Mouse (Mus musculus) small intestine, adult 2 months (tissue): Measurements from ENCODE around the gene Rsph3b.
"Not testable (repeated sequence)": the region's sequence is repeated elsewhere in the genome, so short reads cannot be mapped to it uniquely, and the experiment has no call there.

Experiments
- CTCF ChIP-seq: fragments of 200-500 bp; IDR thresholded peaks from 2 replicates; pipeline ENCODE4 v1.5.1; 2012; ENCODE audit warnings: low read depth, mild to moderate bottlenecking, control low read depth, inconsistent platforms, low read length, moderate library complexity, mixed read lengths; ENCODE audit not compliant: insufficient replicate concordance, insufficient read length; ENCODE audit errors: extremely low read depth
- POLR2A ChIP-seq: fragments of 200-500 bp; IDR thresholded peaks from 2 replicates; pipeline ENCODE4 v1.6.1; 2012; ENCODE audit warnings: low read depth, mild to moderate bottlenecking, control low read depth, inconsistent platforms, low read length, moderate library complexity

- not testable (repeated sequence) for TF ChIP-seq CTCF, POLR2A
Observed at GRCm38 (mm10) chr17:6979380-6979779, 30.9 kb upstream of the Rsph3b start.
